Mouse (Mus musculus): ENCODE results near the gene Als2cr12. TPM values are rescaled to one million over a fixed set of nuclear protein-coding genes. Genes with fewer than 3 reads are reported as not detected.
A peak's percentile ranks its signal among the peaks of the same experiment; 100 is the strongest.
"Not testable (repeated sequence)": the region's sequence is repeated elsewhere in the genome, so short reads cannot be mapped to it uniquely, and the experiment has no call there.

Als2cr12 gene
- 0.16 and 0.37 TPM in 2 replicates for polyA plus RNA-seq (2012; rRNA removed)

DNA sequence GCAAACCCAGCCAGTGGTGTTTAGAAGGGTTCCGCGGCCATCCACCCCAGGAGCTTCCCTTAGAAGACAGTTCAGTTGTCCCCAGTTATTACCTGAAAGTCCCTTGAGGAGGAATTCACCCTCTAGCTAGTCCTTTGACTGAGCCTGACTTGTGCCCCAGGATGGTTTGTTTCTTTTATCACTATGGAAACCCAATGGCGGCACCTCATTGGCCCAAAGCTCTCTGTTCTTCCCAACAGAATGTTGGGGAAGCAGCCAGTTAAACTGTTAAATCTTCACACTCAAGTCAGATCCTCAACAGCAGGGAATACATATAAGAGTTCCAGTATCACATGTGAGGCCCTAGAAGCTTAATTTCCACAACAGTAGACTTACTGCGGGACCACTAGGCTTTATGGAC lies at the start of gene Als2cr12:
Gene Als2cr12 (minus strand): TSS at position 180 of the 400 bp plus-strand sequence.
- not testable (repeated sequence) for H3K27ac ChIP-seq (ENCODE audit: control insufficient read depth, insufficient read depth, low read length); H3K4me1 ChIP-seq (replicated peaks; ENCODE audit: control insufficient read depth, insufficient read depth, low read length); DNase-seq; H3K36me3 ChIP-seq (ENCODE audit: control insufficient read depth, insufficient read depth, low read length); H3K4me3 ChIP-seq (ENCODE audit: control insufficient read depth, insufficient read depth, low read length); H3K27me3 ChIP-seq (ENCODE audit: control insufficient read depth, insufficient read depth, low read length)
- 90% methylated on average over 4 of the region's 4 CpGs for WGBS

DNA sequence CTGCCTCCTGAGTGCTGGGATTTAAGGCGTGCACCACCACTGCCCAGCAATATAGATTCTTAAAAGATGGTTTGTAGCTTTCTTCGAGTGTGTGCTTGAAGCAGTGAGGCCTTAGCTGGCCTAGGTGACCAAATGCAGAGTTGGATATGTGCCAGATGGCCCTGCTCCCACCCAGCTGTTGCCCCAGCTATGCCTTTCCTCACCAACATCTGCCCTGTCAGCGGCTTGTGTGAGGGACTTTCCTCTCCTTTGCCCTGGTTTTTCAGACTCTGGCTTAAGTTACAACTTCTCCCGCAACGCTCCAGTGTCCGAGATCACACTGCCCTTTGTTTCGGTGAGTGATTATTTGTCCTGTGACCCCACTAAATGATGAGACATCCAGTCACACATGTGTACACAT lies 48.9 kb upstream of the Als2cr12 start:
- no peak for TF ChIP-seq CTCF (IDR thresholded peaks at IDR 0.05; ENCODE audit: borderline replicate concordance, control insufficient read depth, extremely low read depth, insufficient read depth, low read length, poor library complexity)
- no peak for TF ChIP-seq POLR2A (IDR thresholded peaks at IDR 0.05; ENCODE audit: control insufficient read depth, extremely low read depth, insufficient read depth, low read length, poor library complexity)
- no peak for DNase-seq
- no peak overlapping the region for H3K27ac ChIP-seq (ENCODE audit: control insufficient read depth, insufficient read depth, low read length)
- no peaks in the 10 kb centered on the region for H3K27me3 ChIP-seq (ENCODE audit: control insufficient read depth, insufficient read depth, low read length)
- H3K36me3 ChIP-seq (ENCODE audit: control insufficient read depth, insufficient read depth, low read length), result peaks cover 87% of the 10 kb centered on the region
- H3K4me3 ChIP-seq (ENCODE audit: control insufficient read depth, insufficient read depth, low read length), result no peak overlapping the region
- WGBS, result 91% methylated on average over 7 of the region's 7 CpGs
- peaks cover 13% of the 10 kb centered on the region for H3K4me1 ChIP-seq (replicated peaks; ENCODE audit: control insufficient read depth, insufficient read depth, low read length)

DNA sequence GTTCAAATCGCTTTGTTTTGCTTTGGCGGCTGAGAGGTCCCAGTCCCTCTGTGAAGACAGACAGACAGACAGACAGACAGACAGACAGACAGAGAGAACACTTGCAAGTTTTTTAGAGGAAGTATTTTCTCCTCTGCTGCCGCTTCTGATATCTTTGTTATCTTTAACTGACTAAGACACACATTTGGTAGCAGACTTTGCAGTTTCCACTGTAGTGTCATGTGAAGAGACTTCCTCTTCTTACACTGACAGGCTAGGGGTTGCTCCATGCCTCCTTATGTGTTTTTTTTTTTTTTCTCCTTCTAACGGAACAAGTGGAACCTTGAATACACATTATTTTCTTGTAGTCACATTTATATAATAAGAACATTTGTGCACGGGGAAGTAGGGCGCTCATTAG lies 47.5 kb upstream of the Als2cr12 start:
- DNase-seq, result no peak
- TF ChIP-seq POLR2A (IDR thresholded peaks at IDR 0.05; ENCODE audit: control insufficient read depth, extremely low read depth, insufficient read depth, low read length, poor library complexity) (no peak), CTCF (IDR thresholded peaks at IDR 0.05; ENCODE audit: borderline replicate concordance, control insufficient read depth, extremely low read depth, insufficient read depth, low read length, poor library complexity) (no peak)
- peak overlapping the region; percentile 10; the same call in 1 of the 2 replicates for H3K27ac ChIP-seq (ENCODE audit: control insufficient read depth, insufficient read depth, low read length)
- no peak overlapping the region for H3K4me3 ChIP-seq (ENCODE audit: control insufficient read depth, insufficient read depth, low read length)
- peaks cover 81% of the 10 kb centered on the region for H3K36me3 ChIP-seq (ENCODE audit: control insufficient read depth, insufficient read depth, low read length)
- 28% methylated on average over 6 of the region's 6 CpGs for WGBS
- peaks cover 13% of the 10 kb centered on the region for H3K4me1 ChIP-seq (replicated peaks; ENCODE audit: control insufficient read depth, insufficient read depth, low read length)
- H3K27me3 ChIP-seq (ENCODE audit: control insufficient read depth, insufficient read depth, low read length), result no peaks in the 10 kb centered on the region

DNA sequence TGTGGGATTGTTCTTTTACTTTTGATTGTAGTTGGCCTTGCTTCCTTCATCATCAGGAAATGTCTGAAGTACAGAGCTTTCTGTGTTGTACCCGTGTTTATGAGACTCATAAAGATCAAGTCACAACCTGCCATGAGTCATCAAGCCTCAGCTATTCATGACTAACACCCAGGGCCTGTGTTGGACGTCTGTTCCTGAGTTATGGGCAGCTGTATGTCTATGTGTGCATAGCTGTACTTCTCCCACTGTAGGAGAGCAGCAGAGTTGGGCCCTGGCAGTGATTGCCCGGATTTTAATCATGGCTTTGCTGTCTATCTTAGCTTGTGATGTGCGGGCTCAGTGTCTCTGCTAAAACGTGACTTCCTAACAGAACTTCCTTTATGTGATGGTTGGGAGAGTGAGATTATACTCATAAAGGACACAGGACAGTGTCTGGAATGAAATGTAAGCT lies 46.8 kb upstream of the Als2cr12 start:
- TF ChIP-seq POLR2A (IDR thresholded peaks at IDR 0.05; ENCODE audit: control insufficient read depth, extremely low read depth, insufficient read depth, low read length, poor library complexity) (no peak), CTCF (IDR thresholded peaks at IDR 0.05; ENCODE audit: borderline replicate concordance, control insufficient read depth, extremely low read depth, insufficient read depth, low read length, poor library complexity) (no peak)
- peaks cover 13% of the 10 kb centered on the region for H3K4me1 ChIP-seq (replicated peaks; ENCODE audit: control insufficient read depth, insufficient read depth, low read length)
- DNase-seq, result no peak
- peaks cover 80% of the 10 kb centered on the region for H3K36me3 ChIP-seq (ENCODE audit: control insufficient read depth, insufficient read depth, low read length)
- H3K4me3 ChIP-seq (ENCODE audit: control insufficient read depth, insufficient read depth, low read length), result no peak overlapping the region
- no peaks in the 10 kb centered on the region for H3K27me3 ChIP-seq (ENCODE audit: control insufficient read depth, insufficient read depth, low read length)
- peak overlapping the region; percentile 10; the same call in 1 of the 2 replicates for H3K27ac ChIP-seq (ENCODE audit: control insufficient read depth, insufficient read depth, low read length)
- WGBS, result 46% methylated on average over 5 of the region's 5 CpGs

DNA sequence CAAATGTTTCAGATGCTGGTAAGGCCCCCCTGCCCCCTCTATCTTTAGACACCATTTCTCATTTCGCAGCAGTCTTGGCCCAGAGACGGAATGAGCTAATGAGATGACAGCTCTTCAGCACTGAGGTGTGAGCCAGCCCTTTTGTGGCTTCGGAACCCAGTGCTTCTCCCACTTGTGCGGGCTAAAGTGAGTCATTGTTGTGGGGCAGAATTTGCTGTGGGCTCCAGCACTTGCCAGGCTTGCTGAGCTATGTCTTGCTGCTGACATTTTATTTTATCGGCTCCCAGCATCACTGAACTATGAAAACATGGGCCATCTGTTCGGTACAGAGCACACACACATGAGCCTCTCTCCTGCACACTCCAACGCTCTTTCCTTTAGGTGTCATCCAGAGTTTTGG lies 43.7 kb upstream of the Als2cr12 start:
- WGBS, result 95% methylated on average over 7 of the region's 7 CpGs
- no peak for DNase-seq
- H3K27me3 ChIP-seq (ENCODE audit: control insufficient read depth, insufficient read depth, low read length), result no peaks in the 10 kb centered on the region
- peaks cover 86% of the 10 kb centered on the region for H3K36me3 ChIP-seq (ENCODE audit: control insufficient read depth, insufficient read depth, low read length)
- no peak overlapping the region for H3K27ac ChIP-seq (ENCODE audit: control insufficient read depth, insufficient read depth, low read length)
- no peak overlapping the region for H3K4me3 ChIP-seq (ENCODE audit: control insufficient read depth, insufficient read depth, low read length)
- TF ChIP-seq CTCF (IDR thresholded peaks at IDR 0.05; ENCODE audit: borderline replicate concordance, control insufficient read depth, extremely low read depth, insufficient read depth, low read length, poor library complexity), result no peak
- TF ChIP-seq POLR2A (IDR thresholded peaks at IDR 0.05; ENCODE audit: control insufficient read depth, extremely low read depth, insufficient read depth, low read length, poor library complexity), result no peak
- H3K4me1 ChIP-seq (replicated peaks; ENCODE audit: control insufficient read depth, insufficient read depth, low read length), result peaks cover 10% of the 10 kb centered on the region

DNA sequence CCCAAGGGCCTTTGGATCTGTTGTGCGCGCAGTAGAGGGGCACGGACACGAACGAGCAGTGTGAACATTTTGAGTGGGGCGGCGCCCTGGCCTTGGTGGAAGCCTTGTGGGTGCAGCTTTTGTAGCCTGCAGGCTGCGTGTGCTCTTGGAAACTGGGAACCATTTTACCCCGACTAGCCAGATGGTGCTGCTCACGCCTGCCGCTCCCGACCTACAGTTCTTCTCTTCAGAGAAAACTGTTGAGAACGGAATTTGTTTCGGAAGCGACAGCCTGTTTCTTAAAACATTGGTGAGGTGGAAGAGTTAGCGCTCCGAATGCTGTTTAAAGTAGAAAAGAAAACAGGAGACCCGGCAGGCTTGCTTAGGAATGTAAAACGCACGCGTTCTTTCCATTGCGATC lies 41.2 kb upstream of the Als2cr12 start:
- Histone ChIP-seq H3K27ac (ENCODE audit: control insufficient read depth, insufficient read depth, low read length) (no peak overlapping the region), H3K4me1 (replicated peaks; ENCODE audit: control insufficient read depth, insufficient read depth, low read length) (no peaks in the 10 kb centered on the region), H3K27me3 (ENCODE audit: control insufficient read depth, insufficient read depth, low read length) (no peaks in the 10 kb centered on the region), H3K36me3 (ENCODE audit: control insufficient read depth, insufficient read depth, low read length) (peaks cover 79% of the 10 kb centered on the region), H3K4me3 (ENCODE audit: control insufficient read depth, insufficient read depth, low read length) (no peak overlapping the region)
- no peak for TF ChIP-seq POLR2A (IDR thresholded peaks at IDR 0.05; ENCODE audit: control insufficient read depth, extremely low read depth, insufficient read depth, low read length, poor library complexity)
- TF ChIP-seq CTCF (IDR thresholded peaks at IDR 0.05; ENCODE audit: borderline replicate concordance, control insufficient read depth, extremely low read depth, insufficient read depth, low read length, poor library complexity), result no peak
- WGBS, result 97% methylated on average over 22 of the region's 22 CpGs
- DNase-seq, result no peak

DNA sequence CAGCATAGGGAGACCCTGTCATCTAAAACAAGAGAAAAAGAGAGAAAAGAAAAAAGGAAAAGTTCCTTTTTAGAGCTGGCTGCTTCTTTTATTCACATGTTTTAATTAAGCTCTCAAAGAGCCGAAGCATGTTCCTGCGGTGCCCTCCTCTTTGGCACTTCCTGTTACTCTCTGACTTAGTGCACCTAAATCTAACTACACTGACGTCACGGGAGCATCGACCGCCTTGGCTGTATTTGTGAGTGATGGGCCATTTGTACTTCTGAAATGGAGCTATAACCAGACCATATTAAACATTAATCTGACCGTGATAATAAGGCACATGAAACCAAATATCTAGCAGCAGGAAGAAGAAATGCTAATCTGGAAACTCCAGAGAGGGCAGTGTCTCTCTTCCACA lies 40.2 kb upstream of the Als2cr12 start:
- Histone ChIP-seq H3K27me3 (ENCODE audit: control insufficient read depth, insufficient read depth, low read length) (no peaks in the 10 kb centered on the region), H3K4me1 (replicated peaks; ENCODE audit: control insufficient read depth, insufficient read depth, low read length) (no peaks in the 10 kb centered on the region), H3K27ac (ENCODE audit: control insufficient read depth, insufficient read depth, low read length) (no peak overlapping the region), H3K4me3 (ENCODE audit: control insufficient read depth, insufficient read depth, low read length) (no peak overlapping the region), H3K36me3 (ENCODE audit: control insufficient read depth, insufficient read depth, low read length) (peaks cover 79% of the 10 kb centered on the region)
- WGBS, result 89% methylated on average over 7 of the region's 7 CpGs
- DNase-seq, result no peak
- no peak for TF ChIP-seq CTCF (IDR thresholded peaks at IDR 0.05; ENCODE audit: borderline replicate concordance, control insufficient read depth, extremely low read depth, insufficient read depth, low read length, poor library complexity)
- TF ChIP-seq POLR2A (IDR thresholded peaks at IDR 0.05; ENCODE audit: control insufficient read depth, extremely low read depth, insufficient read depth, low read length, poor library complexity), result no peak

Data from thymus, adult 2 months (tissue).